Mouse (Mus musculus): ENCODE results near the gene Uqcrc1.

The Uqcrc1 gene

DNA sequence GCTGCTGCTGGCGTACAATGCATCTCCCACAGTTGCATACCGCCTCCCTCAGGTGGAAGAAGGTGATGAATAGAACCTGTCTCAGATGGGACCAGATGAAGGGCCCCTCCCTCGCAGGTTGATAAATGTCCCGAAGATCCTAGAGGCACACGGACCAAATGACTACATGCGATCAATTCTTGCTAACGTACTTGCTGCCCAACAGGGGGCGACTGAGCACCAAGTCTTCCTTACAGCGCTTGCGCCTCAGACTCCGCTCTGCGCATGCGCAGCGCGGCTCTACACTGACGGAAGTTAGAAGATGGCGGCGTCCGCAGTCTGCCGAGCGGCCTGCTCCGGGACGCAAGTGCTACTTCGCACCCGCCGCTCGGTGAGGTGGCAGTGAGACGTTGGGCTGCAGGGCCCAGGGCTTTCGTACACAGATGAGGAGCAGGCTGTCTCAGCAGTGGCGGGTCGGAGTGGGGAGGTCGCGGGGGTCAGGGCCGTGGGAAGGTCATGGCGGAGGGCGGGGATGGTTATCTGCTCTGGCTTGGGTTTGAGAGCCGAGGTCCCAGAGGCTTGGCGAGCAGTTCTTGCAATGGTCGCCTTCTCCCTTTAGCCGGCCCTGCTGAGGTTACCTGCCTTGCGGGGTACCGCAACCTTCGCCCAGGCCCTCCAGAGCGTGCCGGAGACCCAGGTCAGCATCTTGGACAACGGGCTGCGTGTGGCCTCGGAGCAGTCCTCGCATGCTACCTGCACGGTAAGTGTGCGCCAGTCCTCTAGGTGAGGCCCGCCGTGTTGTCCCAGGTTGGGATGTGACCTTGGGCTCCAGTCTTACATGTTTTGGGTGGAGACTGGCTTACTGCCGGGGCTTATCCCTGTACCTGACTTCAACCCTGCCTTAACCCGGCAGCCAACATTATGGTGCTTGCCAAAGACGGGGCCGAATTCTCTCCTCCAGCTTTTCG lies at the start of gene Uqcrc1:
Uqcrc1 (plus strand) TSS at position 216 of the 947 bp plus-strand sequence.
- peak; percentile 98 for DNase-seq (ENCODE audit: low spot score)

DNA sequence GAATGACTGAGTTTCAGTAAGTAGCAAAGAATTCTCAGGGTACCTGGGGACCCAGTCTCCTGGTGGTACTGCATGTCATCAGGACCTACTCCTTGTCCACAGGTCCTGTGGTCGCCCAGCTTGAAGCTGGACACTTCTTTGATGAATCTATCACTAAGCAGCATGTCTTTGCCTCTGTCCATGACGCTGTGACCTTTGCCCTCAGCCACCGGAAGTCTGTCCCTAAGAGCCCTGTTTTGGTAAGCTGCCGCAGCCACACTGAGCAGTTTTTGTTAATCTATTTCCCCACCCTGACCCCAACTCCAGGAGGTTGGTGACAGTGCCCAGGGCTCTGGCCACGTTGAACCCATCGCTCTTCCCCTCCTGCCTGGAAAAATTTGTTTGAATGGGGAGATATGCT lies 24.1 kb upstream of the Uqcrc1 start:
- DNase-seq (ENCODE audit: low spot score), result no peak

GRCm38 (mm10) chr9:108913161-108913560 lies 23.3 kb upstream of the Uqcrc1 start:
- no peak for DNase-seq (ENCODE audit: low spot score)

- DNase-seq (ENCODE audit: low spot score), result no peak
Measured at GRCm38 (mm10) chr9:108913621-108914020, 22.8 kb upstream of the Uqcrc1 start.

- DNase-seq (ENCODE audit: low spot score), result no peak
Measured at GRCm38 (mm10) chr9:108914491-108914890, 21.9 kb upstream of the Uqcrc1 start, which contains the start of gene Tmem89. Gene Tmem89, plus strand, starts transcription at chr9:108914619.

GRCm38 (mm10) chr9:108925897-108926296 lies 10.5 kb upstream of the Uqcrc1 start:
- DNase-seq (ENCODE audit: low spot score), result no peak

DNA sequence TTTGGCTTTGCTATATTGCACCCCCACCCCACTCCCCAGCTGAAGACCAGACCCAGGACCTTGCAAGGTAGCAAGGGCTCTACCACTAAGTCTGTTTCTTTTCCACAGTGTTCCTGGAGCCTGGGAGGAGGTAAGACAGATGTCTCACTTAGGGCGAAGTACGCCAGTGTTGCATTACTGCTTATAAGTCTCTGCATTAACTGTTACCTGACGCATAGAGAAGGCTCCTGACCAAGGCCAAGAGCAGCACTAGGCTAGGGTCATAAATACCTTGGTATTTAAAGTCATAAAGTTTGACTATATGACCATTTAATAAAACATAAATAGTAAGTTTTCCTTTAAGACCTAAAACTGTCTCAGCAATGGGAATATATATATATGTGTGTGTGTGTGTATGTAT lies 8.0 kb upstream of the Uqcrc1 start:
- DNase-seq (ENCODE audit: low spot score), result no peak

GRCm38 (mm10) chr9:108935991-108936390 lies 442 bp upstream of the Uqcrc1 start:
- DNase-seq (ENCODE audit: low spot score), result no peak

- DNase-seq (ENCODE audit: low spot score), result no peak
Measured at GRCm38 (mm10) chr9:108945111-108945510, 8.7 kb downstream of the Uqcrc1 start.

DNA sequence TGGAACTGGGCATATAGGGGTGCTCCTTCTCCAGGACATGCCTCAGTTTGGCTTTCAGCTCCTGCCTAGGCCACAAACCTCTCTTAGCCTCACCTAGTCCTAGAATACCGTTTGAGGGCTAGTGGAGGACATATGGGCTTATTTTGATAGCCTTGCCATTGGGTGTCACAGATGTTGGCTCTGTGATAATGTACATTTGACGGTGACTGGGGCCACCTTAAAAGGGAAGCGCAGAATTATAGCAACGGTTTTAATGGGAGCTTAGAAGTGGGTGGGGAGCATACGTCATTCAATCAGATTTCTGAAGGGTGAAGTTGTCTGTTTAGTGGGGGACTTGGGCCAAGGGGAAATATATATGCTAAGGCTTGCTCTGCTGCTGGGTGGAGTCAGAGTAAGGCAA lies 9.2 kb downstream of the Uqcrc1 start:
- no peak for DNase-seq (ENCODE audit: low spot score)

DNA sequence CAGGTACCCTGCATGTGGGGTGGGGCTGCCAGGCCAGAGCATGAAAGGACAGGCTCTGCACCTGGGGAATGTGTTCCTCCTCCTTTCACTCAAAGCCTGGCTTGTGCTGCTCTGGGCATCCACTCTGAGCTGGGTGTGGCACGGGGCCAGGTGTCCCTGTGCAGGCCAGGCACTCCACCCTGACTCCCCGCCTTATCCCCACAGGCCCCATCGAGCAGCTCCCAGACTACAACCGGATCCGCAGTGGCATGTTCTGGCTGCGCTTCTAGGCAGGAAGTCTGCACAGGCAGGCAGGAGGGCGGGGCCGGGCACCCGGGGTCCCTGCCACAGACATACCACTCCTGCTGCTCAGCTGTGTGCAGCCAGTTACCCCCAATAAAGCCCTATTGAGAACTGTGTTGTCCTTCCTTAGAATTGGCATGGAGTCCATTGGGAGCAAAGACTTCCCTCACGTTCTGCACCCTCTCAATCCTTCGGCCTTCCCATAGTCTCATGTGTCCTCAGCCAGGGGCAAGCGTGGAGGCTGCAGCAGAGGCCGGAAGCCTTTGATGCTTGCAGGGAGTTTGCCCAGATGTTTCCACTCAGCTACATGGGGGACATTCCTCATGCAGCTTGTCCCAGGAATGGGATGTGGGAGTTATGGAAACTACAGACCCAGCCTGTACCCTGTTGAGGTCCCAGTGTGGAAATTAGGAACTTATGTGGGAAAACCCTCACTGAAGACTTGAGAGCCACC lies 13.0 kb downstream of the Uqcrc1 start:
- peak; percentile 50 for DNase-seq (ENCODE audit: low spot score)

DNA sequence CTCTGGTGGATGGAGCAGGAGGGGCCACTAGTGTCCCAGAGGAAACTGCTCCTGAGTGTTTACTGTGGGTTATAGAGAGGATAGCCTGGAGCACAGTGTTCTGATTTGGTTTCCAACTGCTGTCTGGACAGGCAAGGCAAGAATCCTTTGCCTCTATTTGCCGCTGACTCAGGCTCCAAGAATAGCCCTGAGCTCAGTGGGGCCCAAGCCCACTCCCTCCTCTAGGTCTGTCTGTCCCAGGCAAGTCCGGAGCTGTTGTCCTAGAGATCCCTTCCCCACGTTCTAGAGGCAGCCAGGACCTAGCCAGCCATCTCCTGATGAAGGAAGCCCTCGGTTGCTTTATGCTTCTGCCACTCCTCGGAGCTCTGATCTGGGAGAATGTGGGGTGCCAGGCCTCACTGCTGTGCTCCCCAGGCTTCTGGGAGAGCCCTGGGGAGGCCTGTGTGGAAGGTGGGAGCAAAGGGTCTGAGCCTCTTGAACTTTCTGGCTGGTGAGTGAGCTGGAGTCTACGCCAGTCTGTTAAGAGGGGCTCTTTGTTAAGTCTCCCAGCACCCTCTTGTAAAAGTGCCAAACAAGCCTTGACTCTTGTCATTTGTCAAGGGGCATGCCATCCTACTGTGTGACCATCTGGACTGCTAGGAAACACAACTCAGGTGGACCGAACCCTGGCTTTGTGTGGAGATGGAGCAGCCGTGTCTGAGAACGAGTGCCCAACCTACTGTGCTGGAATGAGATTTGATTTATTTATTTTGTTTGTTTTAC lies 13.7 kb downstream of the Uqcrc1 start:
- no peak for DNase-seq (ENCODE audit: low spot score)

- DNase-seq (ENCODE audit: low spot score), result no peak
Measured at GRCm38 (mm10) chr9:108953081-108953636, 16.7 kb downstream of the Uqcrc1 start, which contains the start of gene Col7a1. Gene Col7a1, plus strand, starts transcription at chr9:108953586.

DNA sequence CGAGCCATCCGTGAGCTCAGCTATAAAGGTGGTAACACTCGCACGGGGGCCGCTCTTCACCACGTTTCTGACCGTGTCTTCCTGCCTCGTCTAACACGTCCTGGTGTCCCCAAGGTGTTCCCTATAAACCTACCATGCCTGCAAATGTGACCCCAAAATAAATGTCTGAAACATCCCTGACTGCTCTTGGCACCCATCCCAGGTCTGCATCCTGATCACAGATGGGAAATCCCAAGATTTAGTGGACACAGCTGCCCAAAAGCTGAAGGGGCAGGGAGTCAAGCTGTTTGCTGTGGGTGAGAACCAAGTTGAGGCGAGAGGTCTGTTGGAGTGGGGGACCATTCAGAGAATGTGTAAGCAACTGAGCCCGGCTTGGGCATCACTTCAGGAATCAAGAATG lies 18.8 kb downstream of the Uqcrc1 start:
- no peak for DNase-seq (ENCODE audit: low spot score)

GRCm38 (mm10) chr9:108955846-108956245 lies 19.4 kb downstream of the Uqcrc1 start:
- DNase-seq (ENCODE audit: low spot score), result no peak

- DNase-seq (ENCODE audit: low spot score), result no peak
Measured at GRCm38 (mm10) chr9:108963577-108963976, 27.1 kb downstream of the Uqcrc1 start.

DNA sequence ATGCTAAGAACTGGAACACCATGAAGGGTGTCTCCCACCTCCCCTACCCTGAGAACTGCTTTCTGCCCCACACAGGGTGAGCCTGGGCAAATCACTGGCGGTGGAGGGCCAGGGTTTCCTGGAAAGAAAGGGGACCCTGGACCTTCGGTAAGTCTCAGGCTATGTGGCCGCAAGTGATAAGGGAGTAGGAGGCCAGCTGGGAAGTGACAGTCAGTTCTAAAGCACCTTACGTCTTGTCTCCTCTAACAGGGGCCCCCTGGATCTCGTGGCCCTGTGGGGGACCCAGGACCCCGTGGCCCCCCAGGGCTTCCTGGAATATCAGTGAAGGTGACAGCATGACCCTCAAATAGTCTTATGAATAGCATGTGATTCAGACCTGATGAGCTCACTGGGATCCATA lies 27.9 kb downstream of the Uqcrc1 start:
- DNase-seq (ENCODE audit: low spot score), result no peak

DNA sequence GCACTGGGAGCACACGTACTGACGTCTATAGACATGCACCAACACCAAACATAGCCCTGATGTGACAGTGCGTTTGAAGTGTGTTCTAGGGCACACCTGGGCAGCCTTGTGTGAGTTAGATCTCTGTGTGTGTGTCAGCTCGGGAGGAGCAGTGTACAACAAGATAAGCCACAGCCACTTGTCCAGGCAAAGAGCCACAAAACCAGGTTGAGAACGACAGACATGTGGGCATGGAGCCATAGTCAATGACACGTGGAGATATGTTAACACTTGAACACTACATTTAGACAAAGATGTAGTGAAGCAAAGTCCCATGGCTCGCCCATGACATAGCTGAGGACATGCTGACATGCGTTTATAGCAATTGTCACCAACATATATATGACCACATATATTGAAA lies 34.2 kb downstream of the Uqcrc1 start:
- DNase-seq (ENCODE audit: low spot score), result no peak

DNA sequence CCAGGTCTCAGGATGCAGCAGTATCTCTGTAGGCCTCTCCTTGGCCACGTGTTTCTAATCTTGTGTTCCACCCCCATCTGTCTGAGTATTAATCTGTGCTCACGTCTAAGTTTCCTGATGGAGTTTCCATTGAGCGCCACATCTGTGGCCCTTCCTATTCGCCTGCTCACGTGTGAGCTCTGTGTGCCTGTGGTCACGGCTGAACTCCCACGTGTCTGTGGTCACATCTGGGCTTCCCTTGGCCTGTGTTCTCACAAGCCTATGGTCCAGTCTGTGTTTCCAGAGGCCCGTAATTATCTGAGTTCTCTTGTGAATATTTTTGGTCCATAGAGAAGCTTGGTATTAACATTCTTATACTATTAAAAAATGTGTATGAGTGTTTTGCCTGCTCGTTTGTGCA lies 40.0 kb downstream of the Uqcrc1 start:
- no peak for DNase-seq (ENCODE audit: low spot score)

DNA sequence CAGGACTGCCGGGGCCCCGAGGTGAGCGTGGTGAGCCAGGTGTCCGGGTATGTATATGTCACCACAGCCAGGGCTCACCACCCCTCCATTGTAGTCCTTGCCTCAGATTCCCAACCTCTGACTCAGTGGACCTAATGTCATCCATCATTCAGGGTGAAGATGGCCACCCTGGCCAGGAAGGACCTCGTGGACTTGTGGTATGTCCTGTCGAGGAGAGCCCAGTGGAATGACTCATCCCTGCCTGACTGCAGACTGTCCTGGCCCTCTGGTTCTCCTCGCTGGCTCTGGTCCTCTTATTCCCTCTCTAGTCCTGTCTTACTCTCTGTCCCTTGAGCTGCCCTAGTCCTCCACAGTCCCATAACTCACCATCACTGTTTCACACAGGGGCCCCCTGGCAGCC lies 41.5 kb downstream of the Uqcrc1 start:
- DNase-seq (ENCODE audit: low spot score), result no peak

DNA sequence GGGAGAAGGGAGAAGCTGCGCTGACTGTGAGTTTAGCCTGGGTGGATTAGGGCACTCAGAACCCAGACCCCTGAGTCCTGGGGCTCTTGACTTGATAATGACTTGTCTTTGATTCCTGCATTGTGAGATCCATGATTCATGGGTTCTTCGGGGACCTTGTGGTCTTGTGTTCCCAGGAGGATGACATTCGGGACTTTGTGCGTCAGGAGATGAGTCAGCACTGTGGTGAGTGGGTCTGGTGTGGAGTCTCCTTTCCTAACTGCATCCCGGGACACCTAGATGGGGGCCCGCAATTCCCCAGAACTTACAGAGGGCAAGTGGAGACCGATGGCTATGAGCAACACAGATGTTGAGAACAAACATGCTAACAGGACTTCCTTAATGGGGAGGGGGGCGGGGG lies 46.1 kb downstream of the Uqcrc1 start:
- DNase-seq (ENCODE audit: low spot score), result no peak

- no peak for DNase-seq (ENCODE audit: low spot score)
Measured at GRCm38 (mm10) chr9:108983209-108983608, 46.8 kb downstream of the Uqcrc1 start.
